Mouse (Mus musculus) heart, adult 8-10 months (tissue): ENCODE results near the gene Unc13b. TPM values are rescaled to one million over a fixed set of nuclear protein-coding genes. Genes with fewer than 3 reads are reported as not detected.
"Not testable (repeated sequence)": the region's sequence is repeated elsewhere in the genome, so short reads cannot be mapped to it uniquely, and the experiment has no call there.

Source experiments
- DNase-seq: peaks from one replicate; pipeline ENCODE4 v3.0.0; 2022; ENCODE audit warnings: low spot score
- total RNA-seq, 4 experiments: library from RNA; stranded (reverse); gene quantifications; 2 replicates each; pipeline ENCODE4 v1.2.4; 2022

The Unc13b gene
- total RNA-seq, 4 experiments from 2014 or later = 7.7 to 11.7 (median 10.1) TPM

GRCm38 (mm10) chr4:43091183-43091582 lies 32.4 kb downstream of the Unc13b start:
- no peak for DNase-seq

GRCm38 (mm10) chr4:43113491-43113890 lies 54.7 kb downstream of the Unc13b start:
- no peak for DNase-seq

- no peak for DNase-seq
Observed at GRCm38 (mm10) chr4:43114512-43114911, 55.8 kb downstream of the Unc13b start.

GRCm38 (mm10) chr4:43114946-43115345 lies 56.2 kb downstream of the Unc13b start:
- DNase-seq = peak; percentile 36

- DNase-seq = no peak
Observed at GRCm38 (mm10) chr4:43116249-43116648, 57.5 kb downstream of the Unc13b start.

GRCm38 (mm10) chr4:43129750-43130149 lies 71.0 kb downstream of the Unc13b start:
- no peak for DNase-seq

GRCm38 (mm10) chr4:43142610-43143009 lies 83.9 kb downstream of the Unc13b start:
- DNase-seq = no peak

- DNase-seq = not testable (repeated sequence)
Observed at GRCm38 (mm10) chr4:43152413-43152812, 93.7 kb downstream of the Unc13b start.

- no peak for DNase-seq
Observed at GRCm38 (mm10) chr4:43160045-43160444, 101.3 kb downstream of the Unc13b start.

- no peak for DNase-seq
Observed at GRCm38 (mm10) chr4:43161124-43161657, 102.4 kb downstream of the Unc13b start.

- no peak for DNase-seq
Observed at GRCm38 (mm10) chr4:43163205-43163604, 104.5 kb downstream of the Unc13b start.

GRCm38 (mm10) chr4:43165403-43166005 lies 106.8 kb downstream of the Unc13b start:
- DNase-seq = no peak

- no peak for DNase-seq
Observed at GRCm38 (mm10) chr4:43170028-43170427, 111.3 kb downstream of the Unc13b start.

GRCm38 (mm10) chr4:43177126-43177525 lies 118.4 kb downstream of the Unc13b start:
- peak; percentile 23 for DNase-seq

GRCm38 (mm10) chr4:43182474-43183168 lies 123.9 kb downstream of the Unc13b start:
- no peak for DNase-seq

- no peak for DNase-seq
Observed at GRCm38 (mm10) chr4:43187439-43187838, 128.7 kb downstream of the Unc13b start.

GRCm38 (mm10) chr4:43189381-43189780 lies 130.6 kb downstream of the Unc13b start:
- DNase-seq = no peak

GRCm38 (mm10) chr4:43204946-43205345 lies 146.2 kb downstream of the Unc13b start:
- DNase-seq = no peak

- no peak for DNase-seq
Observed at GRCm38 (mm10) chr4:43205571-43205970, 146.8 kb downstream of the Unc13b start.

GRCm38 (mm10) chr4:43206989-43207388 lies 148.2 kb downstream of the Unc13b start:
- no peak for DNase-seq

GRCm38 (mm10) chr4:43209081-43209579 lies 150.4 kb downstream of the Unc13b start:
- no peak for DNase-seq

- no peak for DNase-seq
Observed at GRCm38 (mm10) chr4:43209673-43210072, 150.9 kb downstream of the Unc13b start.

- no peak for DNase-seq
Observed at GRCm38 (mm10) chr4:43216491-43216890, 157.7 kb downstream of the Unc13b start.
